Mouse (Mus musculus) testis, adult 2 months (tissue): ENCODE data around the gene Sowahb.

Experiments used
- CTCF ChIP-seq: fragments of 200-500 bp; IDR thresholded peaks from 2 replicates; pipeline ENCODE4 v1.5.1; 2012; ENCODE audit warnings: low read depth, mild to moderate bottlenecking, inconsistent platforms, low read length, moderate library complexity; ENCODE audit not compliant: control insufficient read depth, insufficient read depth, insufficient replicate concordance
- POLR2A ChIP-seq: fragments of 200-500 bp; IDR thresholded peaks from 2 replicates; pipeline ENCODE4 v1.6.1; 2012; ENCODE audit warnings: low read depth, mild to moderate bottlenecking, inconsistent platforms, low read length, moderate library complexity; ENCODE audit not compliant: control insufficient read depth

DNA sequence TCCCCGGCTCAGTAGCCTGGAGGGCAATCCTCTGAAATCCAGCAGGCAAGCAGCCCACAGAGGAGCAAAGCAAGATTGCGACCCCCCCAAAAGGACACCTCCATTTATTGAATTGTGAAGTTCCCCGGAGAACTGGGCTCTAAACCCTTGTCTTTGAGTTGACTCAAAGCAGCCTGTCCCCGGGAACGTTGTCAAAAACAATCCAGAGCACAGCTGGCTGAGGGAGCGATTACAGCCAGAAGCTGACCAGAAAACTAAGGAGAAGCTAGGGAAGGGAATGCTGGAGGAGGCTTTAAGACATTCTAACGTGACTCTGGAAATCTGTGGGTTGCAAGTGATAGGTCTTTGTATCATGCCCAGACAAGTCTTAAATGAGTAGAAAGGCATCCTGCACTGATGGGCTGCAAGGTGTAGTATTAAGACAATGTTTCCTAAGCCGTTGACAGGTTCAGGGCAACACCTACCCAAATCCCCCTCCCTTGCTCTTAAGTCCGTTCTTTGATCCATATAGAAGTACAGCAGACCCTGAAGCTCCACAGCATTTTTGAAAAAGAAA lies 17.6 kb downstream of the Sowahb start:
- TF ChIP-seq CTCF (no peak), POLR2A (no peak)
